Mouse (Mus musculus) hindbrain, embryonic 14.5 days (tissue): ENCODE results near the gene Raf1. TPM values are rescaled to one million over a fixed set of nuclear protein-coding genes. Genes with fewer than 3 reads are reported as not detected.

ENCODE experiments used
- ATAC-seq: fragments of 200-750 bp; cut with Nextera tagmentation; 2 replicates; pipeline ENCODE4 v1.8.0; 2017; ENCODE audit warnings: moderate number of reproducible peaks, mild to moderate bottlenecking, moderate TSS enrichment, moderate library complexity; ENCODE audit not compliant: low FRiP score
- DNase-seq: peaks from one replicate; pipeline ENCODE4 v3.0.0-alpha.2; 2015; ENCODE audit warnings: low spot score
- H3K27ac ChIP-seq: fragments of 300-500 bp; sonication (generic); 2 replicates; pipeline ENCODE4 v1.5.1; 2014; ENCODE audit warnings: mild to moderate bottlenecking, moderate library complexity
- H3K27me3 ChIP-seq: fragments of 300-500 bp; sonication (generic); 2 replicates; pipeline ENCODE4 v1.6.1; 2014; ENCODE audit warnings: mild to moderate bottlenecking, low read length, mixed read lengths; ENCODE audit not compliant: control insufficient read depth, insufficient read depth
- H3K36me3 ChIP-seq: fragments of 300-500 bp; sonication (generic); replicated peaks from 2 replicates; pipeline ENCODE4 v1.6.1; 2014; ENCODE audit not compliant: control insufficient read depth, insufficient read depth
- H3K4me1 ChIP-seq: fragments of 300-500 bp; sonication (generic); replicated peaks from 2 replicates; pipeline ENCODE4 v1.6.1; 2014; ENCODE audit warnings: antibody characterized with exemption, low read length, mixed read lengths; ENCODE audit not compliant: control insufficient read depth, insufficient read depth
- H3K4me2 ChIP-seq: fragments of 300-500 bp; sonication (generic); replicated peaks from 2 replicates; pipeline ENCODE4 v1.6.1; 2014; ENCODE audit warnings: mild to moderate bottlenecking, moderate library complexity
- H3K4me3 ChIP-seq: fragments of 300-500 bp; sonication (generic); replicated peaks from 2 replicates; pipeline ENCODE4 v1.5.1; 2014; ENCODE audit warnings: mild to moderate bottlenecking, low read length
- H3K9ac ChIP-seq: fragments of 300-500 bp; sonication (generic); 2 replicates; pipeline ENCODE4 v1.6.1; 2014
- H3K9me3 ChIP-seq: fragments of 300-500 bp; sonication (generic); 2 replicates; pipeline ENCODE4 v1.6.1; 2016; ENCODE audit warnings: low read length; ENCODE audit not compliant: control insufficient read depth
- WGBS: fragments of 180-500 bp; shearing (Covaris S2); extraction: QIAGEN DNeasy Blood & Tissue Kit; methylation state at CpG from one replicate; pipeline ENCODE4 v1.1.7; 2014; 5-methylcytosine and 5-hydroxymethylcytosine counted together
- polyA plus RNA-seq: library from polyadenylated mRNA; unstranded; fragments of >200 nt; fragmentation: Nextera tagmentation; extraction: Ambion mirVana; gene quantifications from 2 replicates; pipeline ENCODE4 v1.2.1, GENCODE M21; 2014

Gene Raf1
- polyA plus RNA-seq, 1 experiment from 2014 or later, result 157 TPM

GRCm38 (mm10) chr6:115584176-115584575, 92.3 kb downstream of the Raf1 start:
- Histone ChIP-seq H3K27me3 (no peaks in the 10 kb centered on the region), H3K4me2 (no peak overlapping the region), H3K4me1 (no peaks in the 10 kb centered on the region), H3K9me3 (no peaks in the 10 kb centered on the region), H3K27ac (no peak overlapping the region), H3K9ac (no peak overlapping the region), H3K4me3 (no peak overlapping the region), H3K36me3 (peaks cover 24% of the 10 kb centered on the region)
- ATAC-seq (no peak), DNase-seq (no peak)
- 81% methylated on average over 3 of the region's 3 CpGs for WGBS

DNA sequence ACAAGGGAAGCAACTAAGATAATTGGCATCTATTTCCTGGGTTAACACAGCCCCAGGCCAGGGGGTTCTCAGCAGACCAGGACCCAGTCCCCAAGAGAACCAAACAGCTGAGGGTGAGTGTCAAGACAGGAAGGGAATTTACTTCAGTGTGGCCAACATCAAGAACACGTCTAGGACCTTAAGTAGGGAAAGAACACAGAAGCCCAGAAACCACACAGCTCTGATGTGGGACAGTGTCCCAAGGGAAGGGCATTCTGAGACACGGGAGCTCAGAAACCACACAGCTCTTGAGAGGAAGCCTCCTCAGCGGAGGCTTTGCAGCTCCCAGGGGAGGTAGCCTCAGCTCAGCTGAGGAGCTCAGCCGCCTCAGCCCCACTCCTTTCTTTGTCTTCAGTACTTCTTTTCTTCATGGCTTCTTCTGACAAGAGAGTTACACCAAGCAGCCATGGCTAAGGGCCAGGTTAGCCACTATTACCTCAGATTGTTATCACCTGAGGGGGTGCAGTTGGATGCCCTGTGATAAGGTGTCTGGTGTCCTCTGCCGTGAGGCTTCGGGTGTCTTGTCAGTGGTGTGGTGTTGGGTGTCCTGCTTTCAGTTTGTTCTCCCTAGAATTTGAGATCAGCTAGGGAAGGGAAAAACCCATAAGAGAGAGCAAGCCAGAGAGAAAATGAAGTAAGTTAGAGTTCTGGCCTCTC, 92.9 kb downstream of the Raf1 start:
- Histone ChIP-seq H3K27ac (no peak overlapping the region), H3K9me3 (no peaks in the 10 kb centered on the region), H3K9ac (no peak overlapping the region), H3K36me3 (peaks cover 29% of the 10 kb centered on the region), H3K27me3 (no peaks in the 10 kb centered on the region), H3K4me2 (no peak overlapping the region), H3K4me1 (no peaks in the 10 kb centered on the region), H3K4me3 (no peak overlapping the region)
- WGBS, result 78% methylated on average over 6 of the region's 6 CpGs
- DNase-seq, result no peak
- no peak for ATAC-seq

DNA sequence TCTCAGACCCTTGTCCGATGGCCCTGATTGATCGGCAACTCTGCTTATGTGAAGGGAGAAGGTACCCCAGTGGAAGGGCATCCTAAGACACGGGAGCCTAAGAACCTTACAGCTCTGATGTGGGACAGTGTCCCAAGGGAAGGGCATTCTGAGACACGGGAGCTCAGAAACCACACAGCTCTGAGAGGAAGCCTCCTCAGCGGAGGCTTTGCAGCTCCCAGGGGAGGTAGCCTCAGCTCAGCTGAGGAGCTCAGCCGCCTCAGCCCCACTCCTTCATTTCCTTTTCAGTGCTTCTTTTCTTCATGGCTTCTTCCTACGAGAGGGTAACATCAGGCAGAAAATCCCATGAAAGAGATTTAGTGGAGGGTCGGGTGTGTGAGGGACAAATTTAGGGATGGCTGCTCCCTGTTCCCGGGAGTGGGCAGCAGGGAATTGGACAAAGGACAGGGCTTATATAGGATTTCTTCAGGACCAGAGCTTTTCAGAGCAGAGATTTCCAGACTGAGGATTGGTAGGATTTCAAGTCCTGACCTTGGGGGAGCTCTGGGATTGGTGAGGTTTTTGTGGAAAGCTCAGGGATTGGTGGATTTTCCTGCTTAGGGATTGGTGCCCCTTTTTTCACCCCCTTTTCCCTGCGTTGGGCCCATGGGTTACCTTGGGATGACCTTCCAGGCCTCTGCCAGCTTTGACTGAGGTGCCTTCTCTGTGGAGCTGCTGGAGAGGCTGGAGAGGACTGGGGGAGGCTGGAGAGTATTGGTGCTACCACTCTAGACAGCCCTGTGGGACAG, 93.9 kb downstream of the Raf1 start:
- ATAC-seq, result no peak
- Histone ChIP-seq H3K4me3 (no peak overlapping the region), H3K27ac (no peak overlapping the region), H3K9me3 (no peaks in the 10 kb centered on the region), H3K4me2 (no peak overlapping the region), H3K4me1 (no peaks in the 10 kb centered on the region), H3K36me3 (peaks cover 39% of the 10 kb centered on the region), H3K27me3 (no peaks in the 10 kb centered on the region), H3K9ac (no peak overlapping the region)
- WGBS, result 85% methylated on average over 10 of the region's 10 CpGs
- no peak for DNase-seq

- Histone ChIP-seq H3K4me1 (no peaks in the 10 kb centered on the region), H3K27ac (no peak overlapping the region), H3K36me3 (peaks cover 56% of the 10 kb centered on the region), H3K4me3 (no peak overlapping the region), H3K4me2 (no peak overlapping the region), H3K9me3 (no peaks in the 10 kb centered on the region), H3K27me3 (no peaks in the 10 kb centered on the region), H3K9ac (no peak overlapping the region)
- WGBS, result 88% methylated on average over 3 of the region's 3 CpGs
- no peak for ATAC-seq
- DNase-seq, result no peak
These were observed 95.6 kb downstream of the Raf1 start for GRCm38 (mm10) chr6:115580810-115581209.

DNA sequence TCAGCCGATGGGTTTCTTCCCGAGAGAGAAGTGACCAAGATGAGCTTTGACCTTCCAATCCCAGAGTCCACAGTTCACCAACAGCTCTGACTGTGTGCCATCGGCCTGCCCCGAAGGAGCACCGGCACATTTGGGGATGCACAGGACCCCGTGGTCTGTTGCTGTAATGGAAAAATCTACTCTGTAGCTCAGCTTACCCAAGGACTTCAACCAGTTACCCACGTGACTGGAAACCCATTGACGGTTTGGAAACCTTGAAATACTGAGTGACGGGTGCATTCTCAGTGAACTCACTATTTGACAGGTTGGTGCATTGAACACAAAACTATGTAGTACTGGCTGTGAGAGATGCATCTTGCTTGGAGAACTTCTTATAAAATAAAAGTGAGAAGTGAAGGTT, 98.5 kb downstream of the Raf1 start:
- WGBS, result 93% methylated on average over 9 of the region's 9 CpGs
- no peak overlapping the region for H3K4me3 ChIP-seq
- H3K4me1 ChIP-seq, result no peaks in the 10 kb centered on the region
- H3K4me2 ChIP-seq, result no peak overlapping the region
- peaks cover 77% of the 10 kb centered on the region for H3K36me3 ChIP-seq
- no peaks in the 10 kb centered on the region for H3K27me3 ChIP-seq
- DNase-seq (no peak), ATAC-seq (no peak)
- H3K9ac ChIP-seq, result no peak overlapping the region
- H3K27ac ChIP-seq, result no peak overlapping the region
- no peaks in the 10 kb centered on the region for H3K9me3 ChIP-seq

DNA sequence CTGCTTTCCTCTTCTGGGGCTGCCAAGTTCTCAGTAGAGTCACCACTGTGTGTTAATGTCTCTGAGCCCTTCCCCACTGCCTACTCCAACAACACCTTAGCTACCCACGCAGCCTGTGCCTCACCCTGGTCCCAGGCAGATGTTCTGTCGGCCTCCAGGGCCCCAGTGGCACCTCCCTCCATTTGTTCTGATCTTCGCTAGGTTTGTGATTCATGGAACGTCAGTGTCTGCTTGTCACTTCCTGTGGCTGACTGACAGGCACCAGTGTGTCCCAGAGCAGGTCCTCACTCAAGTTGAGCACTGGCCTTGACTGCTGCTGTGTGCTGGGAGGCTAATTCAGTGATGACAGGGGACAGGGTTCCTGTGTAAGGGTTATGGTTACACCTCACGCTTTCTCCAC, 99.0 kb downstream of the Raf1 start:
- ATAC-seq, result no peak
- no peak overlapping the region for H3K4me3 ChIP-seq
- no peak overlapping the region for H3K4me2 ChIP-seq
- no peak overlapping the region for H3K9ac ChIP-seq
- H3K36me3 ChIP-seq, result peaks cover 81% of the 10 kb centered on the region
- no peaks in the 10 kb centered on the region for H3K4me1 ChIP-seq
- H3K9me3 ChIP-seq, result no peaks in the 10 kb centered on the region
- no peaks in the 10 kb centered on the region for H3K27me3 ChIP-seq
- H3K27ac ChIP-seq, result no peak overlapping the region
- no peak for DNase-seq
- WGBS, result 87% methylated on average over 5 of the region's 5 CpGs

- Histone ChIP-seq H3K4me2 (no peak overlapping the region), H3K9ac (no peak overlapping the region), H3K4me3 (no peak overlapping the region), H3K27me3 (no peaks in the 10 kb centered on the region), H3K27ac (no peak overlapping the region), H3K36me3 (peaks cover 89% of the 10 kb centered on the region), H3K9me3 (no peaks in the 10 kb centered on the region), H3K4me1 (no peaks in the 10 kb centered on the region)
- WGBS, result 93% methylated on average over 7 of the region's 7 CpGs
- no peak for DNase-seq
- ATAC-seq, result no peak
These were observed 102.3 kb downstream of the Raf1 start for GRCm38 (mm10) chr6:115574171-115574570.

Other genes starting within 250 kb of the Raf1 start
- gene Tsen2, start 132.0 kb downstream of the Raf1 start, polyA plus RNA-seq, result 31.9 and 34.5 TPM in 2 replicates
- 0.38 and 0.43 TPM in 2 replicates for gene Mkrn2os, start 84.1 kb downstream of the Raf1 start, polyA plus RNA-seq
- 36.4 and 44.4 TPM in 2 replicates for gene Mkrn2, start 74.7 kb downstream of the Raf1 start, polyA plus RNA-seq
- 1.4 and 1.8 TPM in 2 replicates for gene Tmem40, start 85.8 kb upstream of the Raf1 start, polyA plus RNA-seq
- 10.6 and 11.1 TPM in 2 replicates for gene Cand2, start 97.9 kb upstream of the Raf1 start, polyA plus RNA-seq
- gene Rpl32, start 132.1 kb upstream of the Raf1 start, polyA plus RNA-seq, result 1,053 and 1,238 TPM in 2 replicates
- gene Efcab12, start 161.8 kb upstream of the Raf1 start, polyA plus RNA-seq, result 2.1 and 3.1 TPM in 2 replicates
- gene Mbd4, start 176.7 kb upstream of the Raf1 start, polyA plus RNA-seq, result 7.1 and 8.4 TPM in 2 replicates
- 26.2 and 28.5 TPM in 2 replicates for gene Ift122, start 176.8 kb upstream of the Raf1 start, polyA plus RNA-seq